Mouse (Mus musculus) c-Kit-negative CD71-positive TER-119-positive erythroid progenitor cells, embryonic 14.5 days (primary cell): ENCODE measurements around the gene Ric3.
A peak's percentile ranks its signal among the peaks of the same experiment; 100 is the strongest.
"Not testable (repeated sequence)": the region's sequence is repeated elsewhere in the genome, so short reads cannot be mapped to it uniquely, and the experiment has no call there.

Source experiments
- DNase-seq: peaks from one replicate; pipeline ENCODE4 v3.0.0-alpha.2; 2013; ENCODE audit warnings: low read depth, low spot score

Gene Ric3

GRCm38 (mm10) chr7:109083113-109083812, at the start of gene Ric3:
TSS of gene Ric3 (minus strand) at chr7:109083331.
- DNase-seq = no peak

- no peak for DNase-seq
Observed at GRCm38 (mm10) chr7:109131565-109131964, 48.4 kb upstream of the Ric3 start.

GRCm38 (mm10) chr7:109129946-109130686, 47.0 kb upstream of the Ric3 start:
- no peak for DNase-seq

GRCm38 (mm10) chr7:109129442-109129841, 46.3 kb upstream of the Ric3 start:
- no peak for DNase-seq

- DNase-seq = no peak
Observed at GRCm38 (mm10) chr7:109115929-109116328, 32.8 kb upstream of the Ric3 start.

- DNase-seq = not testable (repeated sequence)
Observed at GRCm38 (mm10) chr7:109115488-109115887, 32.4 kb upstream of the Ric3 start.

GRCm38 (mm10) chr7:109114950-109115349, 31.8 kb upstream of the Ric3 start:
- DNase-seq = peak; percentile 80

GRCm38 (mm10) chr7:109111000-109111399, 27.9 kb upstream of the Ric3 start:
- DNase-seq = peak; percentile 52

- DNase-seq = no peak
Observed at GRCm38 (mm10) chr7:109104894-109105293, 21.8 kb upstream of the Ric3 start.

GRCm38 (mm10) chr7:109101167-109101566, 18.0 kb upstream of the Ric3 start:
- no peak for DNase-seq

- DNase-seq = no peak
Observed at GRCm38 (mm10) chr7:109098145-109099018, 15.3 kb upstream of the Ric3 start.

- DNase-seq = no peak
Observed at GRCm38 (mm10) chr7:109097203-109097602, 14.1 kb upstream of the Ric3 start.

- DNase-seq = no peak
Observed at GRCm38 (mm10) chr7:109096618-109097017, 13.5 kb upstream of the Ric3 start.

- no peak for DNase-seq
Observed at GRCm38 (mm10) chr7:109094294-109094693, 11.2 kb upstream of the Ric3 start.

- not testable (repeated sequence) for DNase-seq
Observed at GRCm38 (mm10) chr7:109091316-109091715, 8.2 kb upstream of the Ric3 start.

- no peak for DNase-seq
Observed at GRCm38 (mm10) chr7:109086946-109087345, 3.8 kb upstream of the Ric3 start.

GRCm38 (mm10) chr7:109083813-109084184, 668 bp upstream of the Ric3 start:
- no peak for DNase-seq

GRCm38 (mm10) chr7:109082269-109083112, 640 bp downstream of the Ric3 start:
- no peak for DNase-seq

- no peak for DNase-seq
Observed at GRCm38 (mm10) chr7:109072326-109072725, 10.8 kb downstream of the Ric3 start.

GRCm38 (mm10) chr7:109069641-109070040, 13.5 kb downstream of the Ric3 start:
- no peak for DNase-seq

GRCm38 (mm10) chr7:109059536-109059935, 23.6 kb downstream of the Ric3 start:
- no peak for DNase-seq
